Mouse (Mus musculus): ENCODE measurements at regions not wholly inside any gene's neighbourhood (a gene's known extent, or its start where the extent isn't known, plus 50 kb on each side); places are given as distances from the start of the nearest gene placed in this dataset.

DNA sequence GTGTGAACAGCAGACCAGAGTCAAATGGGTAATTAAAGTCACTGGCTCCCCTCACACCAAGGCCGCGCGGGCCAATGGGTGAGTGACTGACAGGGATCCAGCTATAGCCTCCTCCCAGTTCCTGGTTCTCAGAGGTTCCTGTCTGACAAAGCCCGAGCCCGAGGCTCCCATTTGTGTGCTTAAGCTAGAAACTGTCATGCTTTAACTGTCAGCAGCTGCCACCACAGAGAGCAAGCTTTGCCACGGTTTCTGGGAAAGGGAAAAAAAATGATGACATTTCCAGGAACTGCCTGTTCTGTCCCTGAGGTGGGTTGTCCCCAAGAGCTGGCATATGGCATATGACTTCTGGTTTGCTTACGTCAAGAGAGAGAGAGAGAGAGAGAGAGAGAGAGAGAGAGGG lies 86.2 kb downstream of the 1810013L24Rik start:
- TF ChIP-seq MAX (IDR thresholded peaks at IDR 0.05) (no peak), USF1 (IDR thresholded peaks at IDR 0.05; ENCODE audit: low read depth) (no peak), CTCF (IDR thresholded peaks at IDR 0.05; ENCODE audit: control insufficient read depth, insufficient read depth, insufficient read length) (no peak), CEBPB (IDR thresholded peaks at IDR 0.05; ENCODE audit: low read depth) (no peak), MYOD1 (IDR thresholded peaks at IDR 0.05; ENCODE audit: control insufficient read depth, insufficient read length, low read depth) (no peak), MYOG (IDR thresholded peaks at IDR 0.05; ENCODE audit: control insufficient read depth, extremely low read depth, insufficient read length) (no peak)

All from C2C12 (cell line).